Mouse (Mus musculus): ENCODE data around the gene Rbm5. TPM values are rescaled to one million over a fixed set of nuclear protein-coding genes. Genes with fewer than 3 reads are reported as not detected.
A peak's percentile ranks its signal among the peaks of the same experiment; 100 is the strongest.

The Rbm5 gene
- polyA plus RNA-seq, 1 experiment, result 143 TPM

DNA sequence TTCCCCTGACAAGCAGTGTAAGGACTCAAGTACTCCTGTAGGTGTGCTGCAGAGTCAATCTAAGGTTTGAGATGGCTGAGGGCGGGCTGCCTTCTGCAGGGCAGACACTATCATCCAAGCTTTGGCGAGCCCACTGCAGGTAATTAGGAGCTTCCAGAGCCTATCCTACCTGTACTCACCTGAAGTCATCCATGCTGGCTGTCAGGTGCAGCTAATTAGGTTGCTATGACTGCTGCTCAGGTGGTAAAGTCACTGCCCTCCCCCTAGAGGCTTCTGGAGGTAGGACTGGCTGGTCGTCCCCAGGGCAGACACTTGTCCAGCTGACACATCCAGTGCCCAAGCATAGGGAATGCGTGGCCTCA is 32.0 kb downstream of the Rbm5 start:
- TF ChIP-seq CTCF (IDR thresholded peaks at IDR 0.05; ENCODE audit: low read depth, low read length) (peak; percentile 53), POLR2A (IDR thresholded peaks at IDR 0.05; ENCODE audit: insufficient read depth, low read length) (no peak), EP300 (IDR thresholded peaks at IDR 0.05; ENCODE audit: insufficient read depth, low read depth, low read length) (no peak)
- Histone ChIP-seq H3K27me3 (ENCODE audit: control insufficient read depth, insufficient read depth, low read length, poor library complexity, severe bottlenecking) (no peaks in the 10 kb centered on the region), H3K9ac (ENCODE audit: low read depth, poor library complexity, severe bottlenecking) (no peak overlapping the region), H3K9me3 (replicated peaks; ENCODE audit: control insufficient read depth, insufficient read depth, low read length, poor library complexity, severe bottlenecking) (no peaks in the 10 kb centered on the region), H3K27ac (ENCODE audit: insufficient read depth, low read length) (no peak overlapping the region), H3K4me1 (ENCODE audit: control insufficient read depth, insufficient read depth, low read length) (peaks cover 9% of the 10 kb centered on the region), H3K4me3 (ENCODE audit: low read depth, low read length) (no peak overlapping the region), H3K36me3 (ENCODE audit: control insufficient read depth, insufficient read depth, low read length, poor library complexity, severe bottlenecking) (peaks cover 33% of the 10 kb centered on the region)

DNA sequence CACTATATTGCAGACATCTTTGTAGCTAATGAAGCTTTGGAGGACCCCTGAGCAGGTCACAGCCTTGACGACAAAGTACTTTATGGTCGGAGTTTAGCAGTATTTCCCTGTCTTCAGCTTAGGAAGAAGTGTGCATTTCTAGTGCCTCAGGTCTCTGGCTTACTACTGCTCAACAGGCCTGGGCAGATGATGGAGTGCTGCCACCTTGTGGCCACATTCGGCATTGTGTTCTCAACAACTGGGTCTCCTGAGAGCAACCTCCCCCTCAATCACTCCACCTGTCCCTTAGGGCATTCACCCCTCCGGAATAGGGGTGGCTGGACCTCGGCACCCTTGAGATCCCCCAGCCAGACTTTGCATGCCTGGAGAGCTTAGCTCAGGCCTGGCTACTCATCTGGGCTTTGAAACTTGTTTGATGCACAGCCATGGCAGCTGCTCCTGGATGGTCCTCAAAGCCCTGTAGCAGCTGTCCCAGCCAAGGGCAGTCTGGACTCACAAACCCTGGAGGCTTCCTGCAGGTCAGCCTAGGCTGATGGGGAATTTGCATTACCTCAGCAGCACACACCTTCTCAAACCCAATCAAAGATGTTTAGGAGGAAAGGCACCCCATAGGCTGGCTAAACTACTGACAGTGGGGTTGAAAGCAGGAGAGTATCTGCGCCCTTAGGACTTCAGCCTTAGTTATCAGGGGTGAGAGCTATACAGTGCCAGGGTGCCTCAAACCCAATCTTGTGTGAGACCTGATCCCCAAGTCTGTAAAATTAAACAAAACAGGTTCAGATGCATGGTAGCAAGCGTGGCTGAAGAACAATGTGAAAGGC is 32.6 kb downstream of the Rbm5 start:
- Histone ChIP-seq H3K4me3 (ENCODE audit: low read depth, low read length) (no peak overlapping the region), H3K27ac (ENCODE audit: insufficient read depth, low read length) (no peak overlapping the region), H3K4me1 (ENCODE audit: control insufficient read depth, insufficient read depth, low read length) (peaks cover 9% of the 10 kb centered on the region), H3K27me3 (ENCODE audit: control insufficient read depth, insufficient read depth, low read length, poor library complexity, severe bottlenecking) (no peaks in the 10 kb centered on the region), H3K9ac (ENCODE audit: low read depth, poor library complexity, severe bottlenecking) (no peak overlapping the region), H3K9me3 (replicated peaks; ENCODE audit: control insufficient read depth, insufficient read depth, low read length, poor library complexity, severe bottlenecking) (no peaks in the 10 kb centered on the region), H3K36me3 (ENCODE audit: control insufficient read depth, insufficient read depth, low read length, poor library complexity, severe bottlenecking) (peaks cover 27% of the 10 kb centered on the region)
- TF ChIP-seq POLR2A (IDR thresholded peaks at IDR 0.05; ENCODE audit: insufficient read depth, low read length) (no peak), CTCF (IDR thresholded peaks at IDR 0.05; ENCODE audit: low read depth, low read length) (peak; percentile 99)

DNA sequence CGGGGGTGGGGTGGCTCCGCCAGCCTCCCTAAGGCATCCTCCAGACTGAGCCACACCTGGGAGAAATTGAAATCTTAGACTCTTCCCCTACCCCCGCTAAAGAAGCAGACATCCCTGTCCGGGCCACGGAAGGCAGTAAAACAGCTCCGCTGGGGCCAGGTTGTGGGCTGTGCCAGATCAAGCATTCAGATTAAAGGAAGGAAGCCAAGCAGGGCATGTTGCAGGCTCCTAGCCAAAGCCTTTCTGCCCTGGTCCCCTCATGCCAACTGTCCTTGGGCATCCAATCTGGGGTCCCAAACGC is 34.7 kb downstream of the Rbm5 start:
- Histone ChIP-seq H3K9ac (ENCODE audit: low read depth, poor library complexity, severe bottlenecking) (no peak overlapping the region), H3K4me1 (ENCODE audit: control insufficient read depth, insufficient read depth, low read length) (peaks cover 9% of the 10 kb centered on the region), H3K4me3 (ENCODE audit: low read depth, low read length) (no peak overlapping the region), H3K27me3 (ENCODE audit: control insufficient read depth, insufficient read depth, low read length, poor library complexity, severe bottlenecking) (no peaks in the 10 kb centered on the region), H3K9me3 (replicated peaks; ENCODE audit: control insufficient read depth, insufficient read depth, low read length, poor library complexity, severe bottlenecking) (no peaks in the 10 kb centered on the region), H3K27ac (ENCODE audit: insufficient read depth, low read length) (no peak overlapping the region), H3K36me3 (ENCODE audit: control insufficient read depth, insufficient read depth, low read length, poor library complexity, severe bottlenecking) (peaks cover 12% of the 10 kb centered on the region)
- no peak for TF ChIP-seq EP300 (IDR thresholded peaks at IDR 0.05; ENCODE audit: insufficient read depth, low read depth, low read length)
- no peak for TF ChIP-seq POLR2A (IDR thresholded peaks at IDR 0.05; ENCODE audit: insufficient read depth, low read length)
- TF ChIP-seq CTCF (IDR thresholded peaks at IDR 0.05; ENCODE audit: low read depth, low read length), result no peak

DNA sequence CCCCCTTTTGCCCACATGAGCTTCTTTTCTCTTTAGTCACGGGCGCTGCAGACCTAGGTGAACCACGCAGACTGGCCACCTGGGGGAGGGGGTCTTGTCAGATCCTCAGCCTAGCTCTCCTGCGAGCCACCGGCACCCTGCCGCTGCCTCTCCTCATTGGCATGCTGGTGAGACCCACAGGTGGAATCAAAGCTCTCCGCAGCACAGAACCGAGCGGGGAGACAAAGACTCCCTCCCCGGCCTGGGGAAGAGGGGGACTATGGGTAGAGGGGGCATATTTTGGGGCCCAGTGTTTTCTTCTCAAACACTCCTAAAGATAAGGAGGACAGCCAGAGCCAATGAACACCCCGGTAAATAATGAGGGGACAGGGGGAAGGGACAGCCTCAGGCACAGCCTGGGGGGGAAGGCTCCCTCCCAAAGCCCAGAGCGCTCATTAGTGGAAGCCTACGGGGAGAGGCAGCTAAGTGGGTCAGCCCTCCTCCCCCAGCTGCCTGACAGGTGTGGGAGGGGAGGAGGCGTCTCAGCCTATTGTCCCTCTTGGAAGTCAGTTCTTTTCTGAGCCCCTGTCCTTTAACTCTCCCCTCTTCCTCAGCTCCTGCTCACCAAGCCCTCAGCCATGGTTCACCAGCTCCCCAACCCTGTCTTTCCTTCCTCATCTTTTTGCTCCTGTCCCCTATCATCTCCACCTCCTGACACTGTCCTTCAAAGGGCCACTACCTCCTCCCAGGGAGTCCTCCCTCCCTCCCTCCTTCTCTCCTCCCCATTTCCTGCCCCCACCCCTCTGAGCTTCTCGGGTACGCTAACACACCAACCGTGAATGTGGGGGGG is 35.2 kb downstream of the Rbm5 start:
- Histone ChIP-seq H3K4me1 (ENCODE audit: control insufficient read depth, insufficient read depth, low read length) (peaks cover 9% of the 10 kb centered on the region), H3K9ac (ENCODE audit: low read depth, poor library complexity, severe bottlenecking) (no peak overlapping the region), H3K4me3 (ENCODE audit: low read depth, low read length) (no peak overlapping the region), H3K9me3 (replicated peaks; ENCODE audit: control insufficient read depth, insufficient read depth, low read length, poor library complexity, severe bottlenecking) (no peaks in the 10 kb centered on the region), H3K36me3 (ENCODE audit: control insufficient read depth, insufficient read depth, low read length, poor library complexity, severe bottlenecking) (peaks cover 6% of the 10 kb centered on the region; the same call in 1 of the 2 replicates), H3K27ac (ENCODE audit: insufficient read depth, low read length) (no peak overlapping the region), H3K27me3 (ENCODE audit: control insufficient read depth, insufficient read depth, low read length, poor library complexity, severe bottlenecking) (no peaks in the 10 kb centered on the region)
- TF ChIP-seq CTCF (IDR thresholded peaks at IDR 0.05; ENCODE audit: low read depth, low read length), result no peak
- no peak for TF ChIP-seq POLR2A (IDR thresholded peaks at IDR 0.05; ENCODE audit: insufficient read depth, low read length)
- 0 out of 2 replicates have a peak, but pooled peaks have one; percentile 8 for TF ChIP-seq EP300 (IDR thresholded peaks at IDR 0.05; ENCODE audit: insufficient read depth, low read depth, low read length)

DNA sequence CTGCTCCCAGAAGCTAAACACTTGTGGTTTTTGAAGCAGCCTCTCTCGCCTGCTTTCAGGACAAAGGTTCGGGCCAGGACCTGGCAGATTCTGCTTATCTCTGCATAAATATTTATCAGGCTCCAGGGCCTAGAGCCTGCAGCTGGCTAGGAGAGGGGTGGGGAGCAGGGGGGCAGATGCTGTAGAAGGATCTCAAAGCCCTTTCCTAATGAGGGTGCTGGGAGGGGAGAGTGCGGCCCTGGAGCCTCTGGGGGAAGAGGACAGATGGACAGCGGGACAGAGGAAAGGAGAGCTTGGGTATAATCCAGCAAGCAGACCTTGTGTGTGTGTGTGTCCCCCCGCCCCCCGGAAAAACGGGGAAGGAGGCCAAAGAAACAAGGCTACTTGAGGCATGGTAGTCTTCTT is 36.2 kb downstream of the Rbm5 start:
- H3K27me3 ChIP-seq (ENCODE audit: control insufficient read depth, insufficient read depth, low read length, poor library complexity, severe bottlenecking), result no peaks in the 10 kb centered on the region
- H3K27ac ChIP-seq (ENCODE audit: insufficient read depth, low read length), result no peak overlapping the region
- TF ChIP-seq CTCF (IDR thresholded peaks at IDR 0.05; ENCODE audit: low read depth, low read length) (no peak), EP300 (IDR thresholded peaks at IDR 0.05; ENCODE audit: insufficient read depth, low read depth, low read length) (no peak), POLR2A (IDR thresholded peaks at IDR 0.05; ENCODE audit: insufficient read depth, low read length) (no peak)
- 0 out of 2 replicates have a peak, but pooled peaks cover 2% of the 10 kb centered on the region for H3K36me3 ChIP-seq (ENCODE audit: control insufficient read depth, insufficient read depth, low read length, poor library complexity, severe bottlenecking)
- no peak overlapping the region for H3K4me3 ChIP-seq (ENCODE audit: low read depth, low read length)
- no peaks in the 10 kb centered on the region for H3K9me3 ChIP-seq (replicated peaks; ENCODE audit: control insufficient read depth, insufficient read depth, low read length, poor library complexity, severe bottlenecking)
- H3K4me1 ChIP-seq (ENCODE audit: control insufficient read depth, insufficient read depth, low read length), result peaks cover 9% of the 10 kb centered on the region
- no peak overlapping the region for H3K9ac ChIP-seq (ENCODE audit: low read depth, poor library complexity, severe bottlenecking)

DNA sequence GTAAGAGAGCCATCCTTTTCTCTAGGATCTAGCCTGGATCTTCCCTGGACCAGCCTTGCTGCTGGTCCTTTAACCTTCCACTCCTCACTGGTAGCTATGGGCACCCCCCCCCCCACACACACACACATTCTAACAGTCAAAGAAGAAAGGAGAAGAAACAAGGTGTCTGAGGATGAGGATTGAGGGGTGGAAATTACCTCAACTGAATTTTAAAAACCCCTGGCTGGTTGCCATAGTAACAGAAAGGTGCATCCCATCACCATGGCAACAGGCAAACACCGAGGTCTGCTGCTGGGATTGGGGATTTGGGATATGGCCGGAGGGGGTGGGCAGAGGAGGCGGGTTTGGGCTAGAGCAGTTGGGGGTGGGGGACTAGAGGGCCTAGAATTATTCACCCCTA is 41.1 kb downstream of the Rbm5 start:
- Histone ChIP-seq H3K4me1 (ENCODE audit: control insufficient read depth, insufficient read depth, low read length) (peaks cover 11% of the 10 kb centered on the region), H3K9ac (ENCODE audit: low read depth, poor library complexity, severe bottlenecking) (no peak overlapping the region), H3K27ac (ENCODE audit: insufficient read depth, low read length) (no peak overlapping the region), H3K27me3 (ENCODE audit: control insufficient read depth, insufficient read depth, low read length, poor library complexity, severe bottlenecking) (no peaks in the 10 kb centered on the region), H3K36me3 (ENCODE audit: control insufficient read depth, insufficient read depth, low read length, poor library complexity, severe bottlenecking) (no peaks in the 10 kb centered on the region), H3K9me3 (replicated peaks; ENCODE audit: control insufficient read depth, insufficient read depth, low read length, poor library complexity, severe bottlenecking) (no peaks in the 10 kb centered on the region), H3K4me3 (ENCODE audit: low read depth, low read length) (no peak overlapping the region)
- TF ChIP-seq POLR2A (IDR thresholded peaks at IDR 0.05; ENCODE audit: insufficient read depth, low read length), result no peak
- TF ChIP-seq EP300 (IDR thresholded peaks at IDR 0.05; ENCODE audit: insufficient read depth, low read depth, low read length), result no peak
- TF ChIP-seq CTCF (IDR thresholded peaks at IDR 0.05; ENCODE audit: low read depth, low read length), result no peak
